17 mouse cellular contexts compared by ENCODE assay signal in genomic region chr17:78137986-78138385, GRCm38 (mm10).
"Had no signal": no experiment of that assay in that cellular context is flagged by ENCODE, and none has a peak within 500 bp of the region (broad histone marks: within the 10 kb centered on the region; RNA-seq: fewer than 3 reads in every experiment).

No protein-coding gene starts in this region.

- H3K9me3 ChIP-seq: midbrain, embryonic 10.5 days; midbrain, embryonic 12.5 days; neural tube, embryonic 13.5 days; neural tube, embryonic 15.5 days; stomach, embryonic 15.5 days had no signal

- H3K36me3 ChIP-seq: midbrain, embryonic 10.5 days; midbrain, embryonic 12.5 days; neural tube, embryonic 13.5 days; neural tube, embryonic 15.5 days; stomach, embryonic 15.5 days had no signal

- H3K27ac ChIP-seq: midbrain, embryonic 10.5 days; midbrain, embryonic 12.5 days; neural tube, embryonic 13.5 days; neural tube, embryonic 15.5 days; stomach, embryonic 15.5 days; stomach, postnatal 0 days had no signal

- H3K4me1 ChIP-seq: midbrain, embryonic 10.5 days; midbrain, embryonic 12.5 days; neural tube, embryonic 13.5 days; neural tube, embryonic 15.5 days; stomach, embryonic 15.5 days had no signal

- H3K4me3 ChIP-seq: midbrain, embryonic 10.5 days; midbrain, embryonic 12.5 days; myocyte; neural tube, embryonic 13.5 days; neural tube, embryonic 15.5 days; stomach, embryonic 15.5 days had no signal

- ATAC-seq: midbrain, embryonic 16.5 days had no signal

- DNase-seq: lung, adult 18-20 months; lung, embryonic 14.5 days; lung, postnatal 10 days; lung, postnatal 4 days; midbrain, embryonic 14.5 days; right cerebral cortex, postnatal 14 days; thymus, adult 2 months; thymus, postnatal 25 days; thymus, postnatal 4 days had no signal

- H3K4me2 ChIP-seq: lung, embryonic 14.5 days; midbrain, embryonic 12.5 days; neural tube, embryonic 13.5 days; neural tube, embryonic 15.5 days; stomach, embryonic 15.5 days had no signal

- H3K9ac ChIP-seq: lung, embryonic 14.5 days; midbrain, embryonic 12.5 days; neural tube, embryonic 13.5 days; neural tube, embryonic 15.5 days; stomach, embryonic 15.5 days had no signal

- H3K27me3 ChIP-seq: midbrain, embryonic 12.5 days; neural tube, embryonic 13.5 days; neural tube, embryonic 15.5 days; stomach, embryonic 15.5 days had no signal
